Mouse (Mus musculus): Measurements from ENCODE around the gene Msrb3.

The Msrb3 gene

DNA sequence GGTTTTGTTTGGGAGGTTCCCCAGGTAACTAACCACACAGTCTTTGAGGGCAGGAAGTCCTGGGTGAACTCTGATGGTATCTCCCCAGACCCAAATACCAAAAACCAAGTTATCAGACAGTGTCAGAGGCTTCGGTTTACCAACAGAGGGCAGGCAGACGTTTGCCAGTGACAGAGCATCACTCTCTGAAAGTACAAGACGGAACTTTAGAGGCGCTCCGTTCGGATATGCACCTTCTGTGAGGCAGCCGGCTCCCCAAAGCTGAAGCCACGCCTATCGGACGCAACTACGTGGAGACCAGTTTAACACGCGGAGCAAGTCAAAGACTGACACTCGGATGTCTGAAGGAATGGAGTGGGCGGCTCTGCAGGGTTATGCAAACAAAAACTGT, 3.0 kb downstream of the Msrb3 start:
- DNase-seq, result no peak

DNA sequence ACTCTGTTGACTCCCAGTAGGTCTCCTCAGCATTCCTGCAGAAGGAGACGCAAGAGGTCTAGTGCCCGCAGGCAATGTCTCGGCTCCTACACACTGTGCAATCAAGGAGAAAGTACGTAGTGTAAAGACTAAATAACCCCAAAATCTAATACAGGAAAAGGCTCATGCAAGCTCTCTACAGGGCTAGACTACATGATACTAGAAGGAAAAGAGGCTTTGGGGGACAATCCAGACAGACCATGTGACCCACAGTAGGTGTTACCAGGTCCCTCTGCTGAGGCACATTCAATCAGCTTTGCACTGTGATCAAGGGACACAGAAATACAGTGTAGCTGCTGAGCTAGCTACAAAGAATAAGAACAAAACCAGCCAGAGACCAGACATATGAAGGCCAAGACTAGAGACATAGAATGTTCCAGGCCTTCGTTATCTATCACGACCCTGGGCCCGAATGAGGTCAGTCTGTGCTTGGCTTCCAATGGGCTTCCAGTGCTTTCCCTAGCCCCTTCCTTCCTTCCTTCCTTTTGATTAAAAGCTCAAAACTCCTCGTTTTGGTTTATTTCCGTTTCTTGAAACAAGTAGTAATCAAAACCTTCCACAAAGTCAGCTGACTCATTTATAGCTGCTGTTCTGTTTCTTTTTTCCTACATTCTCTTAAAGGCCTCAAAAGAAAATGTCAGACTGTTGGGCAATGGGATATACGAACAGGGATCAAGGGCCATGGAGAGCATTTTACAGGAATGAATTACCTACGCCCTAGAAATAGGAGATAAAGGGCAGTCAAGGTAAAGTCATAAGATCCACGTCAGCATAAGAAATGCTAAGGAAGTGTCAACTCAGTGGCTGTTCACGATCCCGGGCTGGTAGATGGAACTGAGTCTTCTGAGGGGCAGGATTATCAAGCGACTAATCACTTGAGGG, 3.7 kb downstream of the Msrb3 start:
- peak in 1 of 2 experiments; percentile 25 for DNase-seq

DNA sequence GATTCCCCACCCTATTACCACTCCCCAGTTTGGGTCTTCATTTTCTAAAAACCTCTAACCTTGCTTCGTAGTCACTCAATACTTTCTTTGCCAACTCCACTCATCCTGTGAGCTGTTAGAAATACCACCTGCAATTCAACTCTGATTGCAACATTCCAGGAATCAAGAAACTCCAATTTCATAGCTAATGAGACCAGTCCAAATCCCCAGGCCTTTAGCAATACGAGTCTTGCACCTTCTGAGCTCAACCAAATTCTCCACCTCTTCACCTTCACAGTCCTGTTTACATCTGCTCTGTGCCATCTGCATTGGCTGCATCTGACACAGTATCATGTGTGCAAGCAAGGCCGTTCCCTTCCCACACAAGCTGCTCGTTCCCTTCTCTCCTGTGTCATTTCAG, 5.0 kb downstream of the Msrb3 start:
- no peak for DNase-seq

DNA sequence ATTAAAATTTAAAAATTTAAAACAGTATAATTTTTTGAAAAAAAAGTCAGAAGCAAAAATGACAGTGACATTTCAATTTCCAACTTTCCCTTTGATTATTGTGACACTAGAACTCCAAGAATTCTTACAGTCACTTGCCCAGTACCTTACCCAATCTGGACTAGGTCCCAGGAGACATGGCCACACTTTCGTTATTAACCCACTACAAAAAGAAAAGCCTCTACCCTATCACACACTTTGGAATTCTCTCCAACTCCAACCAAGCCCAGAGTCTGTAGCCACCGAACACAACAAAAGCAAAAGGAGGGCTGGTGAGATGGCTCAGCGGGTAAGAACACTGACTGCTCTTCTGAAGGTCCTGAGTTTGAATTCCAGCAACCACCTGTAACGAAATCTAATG, 7.8 kb downstream of the Msrb3 start:
- DNase-seq, result no peak

DNA sequence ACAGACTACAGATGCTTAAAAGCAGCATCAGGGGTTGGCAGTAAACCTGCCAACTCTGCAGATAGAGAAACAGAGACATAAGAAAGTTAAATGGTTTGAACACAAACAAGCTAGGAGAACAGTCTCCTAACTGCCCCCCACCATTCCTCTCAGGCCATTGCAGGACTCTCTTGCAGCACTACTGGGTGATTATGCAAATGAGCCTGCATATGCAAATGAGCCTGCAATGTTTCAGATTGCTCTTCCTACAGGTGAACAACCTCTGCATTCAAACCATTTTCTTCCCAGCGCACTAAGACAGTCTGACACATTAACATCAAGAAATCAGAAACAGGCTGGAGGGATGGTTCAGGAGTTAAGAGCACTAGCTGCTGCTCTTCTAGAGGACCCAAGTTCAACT, 8.3 kb downstream of the Msrb3 start:
- DNase-seq, result no peak

GRCm38 (mm10) chr10:120888531-120888930, 10.4 kb downstream of the Msrb3 start:
- no peak for DNase-seq

DNA sequence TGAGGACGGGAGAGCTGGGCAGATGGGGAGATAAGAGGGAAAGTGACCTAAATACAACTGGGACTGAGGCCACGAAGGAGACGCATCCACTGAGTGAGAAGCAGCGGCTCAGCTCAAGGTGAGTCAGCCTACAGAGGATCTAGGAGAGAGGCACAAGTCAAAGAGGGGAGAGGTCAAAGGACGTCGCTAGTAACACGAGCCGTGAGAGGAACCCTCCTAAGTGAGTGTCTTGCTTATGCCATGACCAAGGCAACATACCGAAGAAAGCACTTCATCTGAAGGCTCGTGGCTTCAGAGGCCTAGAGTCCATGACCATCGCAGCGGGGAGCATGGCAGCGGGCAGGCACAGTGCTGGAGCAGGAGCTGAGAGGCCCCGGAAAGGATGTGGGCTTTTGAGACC, 14.7 kb downstream of the Msrb3 start:
- DNase-seq, result no peak

- DNase-seq, result no peak
Observed at GRCm38 (mm10) chr10:120883732-120884131, 15.2 kb downstream of the Msrb3 start.

DNA sequence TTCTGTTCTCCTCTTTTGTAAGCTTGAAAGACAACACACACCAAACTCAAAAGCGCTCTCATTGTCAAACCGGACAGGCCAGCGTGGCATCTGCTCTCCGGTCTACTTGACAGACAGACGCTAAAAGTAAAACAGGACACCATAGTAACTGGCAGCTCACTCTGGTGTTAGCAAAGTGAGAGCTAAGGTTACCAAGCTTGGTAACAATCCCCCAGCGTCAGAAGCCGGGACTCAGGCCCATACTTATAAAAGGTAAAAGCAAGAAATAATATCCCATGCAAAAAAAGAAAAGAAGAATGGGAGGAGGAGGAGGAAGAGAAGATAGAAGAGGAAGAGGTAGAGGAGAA, 15.9 kb downstream of the Msrb3 start:
- DNase-seq, result no peak

GRCm38 (mm10) chr10:120882347-120883068, 16.4 kb downstream of the Msrb3 start:
- peak; percentile 17 to 40 for DNase-seq

- DNase-seq, result no peak
Observed at GRCm38 (mm10) chr10:120876549-120877270, 22.2 kb downstream of the Msrb3 start.

DNA sequence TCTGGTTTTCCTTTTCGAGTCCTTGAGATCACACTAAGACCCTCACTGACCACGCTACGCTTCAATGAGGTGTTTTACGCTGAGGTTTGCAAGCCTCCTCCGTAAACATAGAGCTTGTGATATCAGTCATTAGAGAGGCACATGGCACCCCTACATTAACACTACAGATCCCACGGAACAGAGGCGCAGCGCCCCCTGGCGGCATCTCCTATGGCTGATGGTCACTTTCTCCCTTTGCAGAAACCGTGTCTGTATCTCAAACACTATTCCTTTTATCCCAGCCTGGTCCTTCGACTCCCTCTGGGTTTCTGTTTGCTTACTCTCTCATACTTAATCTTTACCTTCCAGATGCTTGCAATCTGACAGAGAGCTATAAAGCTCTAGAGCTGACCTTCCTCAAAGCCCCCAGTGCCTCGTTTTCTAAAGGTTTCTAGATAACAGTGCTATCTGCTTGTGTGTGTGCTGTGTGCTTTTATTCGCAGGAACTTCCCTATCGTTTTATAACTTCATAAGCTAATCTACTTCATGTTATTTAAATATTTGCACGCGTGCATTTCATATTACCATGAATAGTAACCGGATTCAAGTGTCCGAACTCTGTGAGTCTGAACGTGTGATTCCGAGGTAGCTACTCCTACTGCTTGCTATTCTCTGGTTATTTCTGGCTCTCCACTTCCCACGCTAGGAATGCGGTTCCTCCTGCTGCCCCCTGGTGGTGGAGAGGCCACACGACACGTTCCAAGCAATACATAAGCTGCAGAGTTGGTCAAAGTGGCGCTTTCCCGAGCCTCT, 23.0 kb downstream of the Msrb3 start:
- DNase-seq, result peak; percentile 82 to 92

DNA sequence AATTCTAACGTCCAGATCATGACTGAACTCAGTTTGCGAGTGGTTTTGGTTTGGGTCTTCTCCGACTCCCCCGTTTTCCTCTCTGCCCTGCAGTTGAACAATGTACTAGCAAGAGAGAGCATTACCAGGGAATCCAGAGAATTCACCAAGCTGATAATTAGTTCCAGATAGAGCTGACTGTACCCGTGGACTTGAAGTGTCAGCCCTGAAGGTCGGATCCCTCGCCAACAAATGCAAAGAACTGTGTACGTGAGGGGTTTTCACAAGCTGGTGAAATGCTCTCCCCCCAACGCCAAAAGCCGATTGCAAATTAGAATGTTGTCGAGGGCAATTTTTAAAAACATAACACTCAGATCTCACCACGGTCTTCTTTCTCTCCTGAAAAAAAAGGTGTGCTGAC, 24.6 kb downstream of the Msrb3 start:
- DNase-seq, result no peak

DNA sequence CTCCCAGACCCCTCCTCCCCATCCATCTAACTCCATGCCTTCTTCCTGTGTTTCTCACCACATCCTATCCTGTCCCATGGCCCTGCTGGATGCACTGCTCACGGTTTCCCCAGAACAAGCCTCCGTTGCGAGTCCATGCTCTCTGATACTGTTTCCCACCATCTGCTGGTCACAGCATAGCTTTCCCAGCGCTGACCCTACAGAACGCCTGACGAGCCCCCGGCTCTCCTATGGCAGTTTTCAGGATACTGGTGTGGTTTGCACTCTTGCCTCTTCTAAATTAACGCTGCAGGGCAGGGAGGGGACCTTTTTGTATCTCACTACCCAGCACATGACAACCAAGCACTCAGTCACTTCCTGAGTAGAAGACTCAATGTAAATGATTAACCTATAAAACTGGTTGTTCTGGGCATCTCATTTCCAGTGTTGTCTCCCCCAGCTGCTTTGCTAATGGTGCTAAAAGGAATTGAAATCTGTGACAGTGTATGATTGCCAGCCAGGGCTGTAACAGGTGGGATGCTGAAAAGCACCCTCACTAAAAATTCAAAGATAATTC, 25.2 kb downstream of the Msrb3 start:
- no peak for DNase-seq

- peak; percentile 43 to 52 for DNase-seq
Observed at GRCm38 (mm10) chr10:120872483-120872862, 26.4 kb downstream of the Msrb3 start.

DNA sequence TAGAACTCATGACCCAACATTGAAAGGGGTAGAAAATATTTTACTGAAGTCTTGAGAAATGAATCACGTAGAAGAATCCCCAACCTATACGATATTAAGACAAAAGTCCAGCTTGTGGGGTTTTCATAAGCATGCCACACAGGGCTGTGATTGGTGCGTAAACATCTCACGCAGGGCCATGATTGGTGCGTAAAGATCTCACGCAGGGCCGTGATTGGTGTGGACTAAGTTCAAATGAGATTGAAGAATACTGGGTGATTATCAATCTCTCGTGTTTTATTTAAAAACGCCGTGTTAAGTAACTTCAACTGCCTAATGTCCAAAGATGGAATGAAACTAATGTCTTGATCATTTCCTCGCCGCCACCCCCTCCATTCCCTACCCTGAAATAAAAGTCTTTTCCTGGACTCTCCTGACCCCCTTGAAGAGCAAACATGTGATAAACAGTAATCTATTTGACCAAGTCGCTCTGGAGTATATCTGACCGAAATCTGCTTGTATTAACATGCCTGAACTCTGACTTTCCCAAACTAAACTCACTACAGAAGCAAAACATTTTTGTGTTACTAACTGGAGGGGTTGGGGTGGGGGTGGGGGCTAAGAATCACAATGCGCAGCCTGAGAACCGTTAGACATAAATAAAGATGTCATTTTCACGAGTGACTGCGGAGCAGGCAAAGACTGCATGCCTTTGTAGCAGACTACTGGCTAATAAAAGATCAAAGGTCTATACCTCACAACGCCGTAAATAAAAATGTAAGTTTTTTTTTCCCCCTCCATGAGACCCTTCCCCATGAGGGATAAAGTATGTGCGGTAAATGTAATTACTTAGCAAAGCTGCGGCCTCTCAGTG, 27.0 kb downstream of the Msrb3 start:
- DNase-seq, result no peak

DNA sequence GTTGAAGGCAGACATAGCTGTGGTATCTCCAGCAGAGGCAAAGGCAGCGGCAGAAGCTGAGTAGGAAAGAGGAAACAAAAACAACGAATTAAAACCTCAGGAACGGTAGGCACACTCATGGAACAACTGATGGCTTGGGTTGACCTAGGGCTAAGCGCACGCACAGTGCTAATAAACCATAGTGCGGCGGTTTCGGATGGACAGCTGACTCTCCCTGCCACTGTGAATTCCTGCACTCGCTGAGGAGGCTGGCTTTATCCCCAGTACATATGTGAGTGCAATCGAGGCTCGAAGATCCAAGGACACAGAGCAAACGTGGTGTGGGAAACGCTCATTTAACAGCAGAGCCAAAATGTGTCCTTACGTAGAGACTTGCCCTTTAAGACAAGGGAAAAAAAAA, 27.8 kb downstream of the Msrb3 start:
- no peak for DNase-seq

GRCm38 (mm10) chr10:120869241-120869775, 29.6 kb downstream of the Msrb3 start:
- DNase-seq, result no peak

DNA sequence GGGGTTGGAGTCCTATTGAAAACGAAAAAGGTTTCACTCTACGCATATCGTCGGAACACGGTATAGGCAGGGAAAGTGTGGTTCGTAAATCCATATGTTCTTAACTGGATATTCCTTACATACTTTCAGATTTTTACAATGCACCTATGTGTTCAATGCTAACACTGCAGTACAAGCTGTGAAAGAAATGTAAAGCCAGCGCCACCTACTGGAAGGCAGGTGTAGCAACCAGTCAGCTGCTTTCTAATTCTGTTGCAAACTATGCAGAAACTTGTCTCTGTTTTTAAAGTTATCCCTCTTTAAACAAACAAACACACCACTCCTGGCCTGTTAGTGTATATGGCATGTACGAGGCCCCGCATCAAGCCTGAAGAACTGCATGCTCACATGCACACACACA, 34.5 kb downstream of the Msrb3 start:
- DNase-seq, result peak; percentile 59 to 84

- no peak for DNase-seq
Observed at GRCm38 (mm10) chr10:120861674-120862073, 37.2 kb downstream of the Msrb3 start.

- DNase-seq, result peak in 1 of 2 experiments; percentile 68
Observed at GRCm38 (mm10) chr10:120861194-120861593, 37.7 kb downstream of the Msrb3 start.
